Mouse (Mus musculus) ES-Bruce4 (cell line): Measurements from ENCODE around the gene Abat.

Experiments used
- CTCF ChIP-seq: IDR thresholded peaks from one replicate; pipeline ENCODE4 v1.8.1; 2011; ENCODE audit warnings: low read depth, low read length
- EP300 ChIP-seq: IDR thresholded peaks from 2 replicates; pipeline ENCODE4 v1.6.1; 2011; ENCODE audit warnings: low read depth, low read length; ENCODE audit not compliant: insufficient read depth

- TF ChIP-seq CTCF = no peak
- no peak for TF ChIP-seq EP300
These were observed 11.1 kb downstream of the Abat start for GRCm38 (mm10) chr16:8524163-8524847.
